Mouse (Mus musculus): Measurements from ENCODE around the gene Lcmt1. TPM values are rescaled to one million over a fixed set of nuclear protein-coding genes. Genes with fewer than 3 reads are reported as not detected.
A peak's percentile ranks its signal among the peaks of the same experiment; 100 is the strongest.

Lcmt1 gene
- polyA plus RNA-seq, 1 experiment from 2014 or later = 100 TPM

DNA sequence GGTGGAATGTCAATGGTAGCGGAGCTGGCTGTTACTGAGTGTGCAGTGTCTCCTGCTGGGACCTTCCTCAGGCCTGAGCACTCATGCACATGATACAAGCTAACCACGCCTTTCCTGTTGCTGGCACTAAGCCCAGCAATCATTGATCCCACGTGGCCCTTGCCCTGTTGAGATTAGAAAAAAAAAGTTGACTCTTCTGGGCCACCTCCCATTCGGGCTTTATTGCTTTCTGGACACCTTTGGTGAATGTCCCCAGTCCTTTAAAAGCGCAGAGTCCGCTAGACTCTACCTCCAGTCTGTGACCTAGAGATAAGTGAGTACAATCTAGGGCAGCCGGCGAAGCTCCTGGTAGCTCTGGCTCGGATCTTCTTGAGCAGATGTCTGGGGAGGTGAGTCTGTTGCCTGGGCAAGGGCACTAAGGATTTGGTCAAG lies 92.5 kb downstream of the Lcmt1 start, which contains the start of gene Aqp8:
TSS of gene Aqp8 (plus strand) at position 222 of the 432 bp plus-strand sequence.
- H3K4me1 ChIP-seq (ENCODE audit: control insufficient read depth, insufficient read depth, low read length) = no peaks in the 10 kb centered on the region
- H3K9ac ChIP-seq (replicated peaks; ENCODE audit: low read length) = no peak within 1 kb of the TSS
- H3K4me3 ChIP-seq (replicated peaks; ENCODE audit: low read depth, low read length) = no peak within 1 kb of the TSS
- no peak within 1 kb of the TSS for H3K27ac ChIP-seq (replicated peaks; ENCODE audit: low read depth, low read length)
- H3K9me3 ChIP-seq (ENCODE audit: control insufficient read depth, low read length) = no peaks in the 10 kb centered on the region
- DNase-seq (peak; percentile 4), ATAC-seq (ENCODE audit: low FRiP score, low TSS enrichment) (no peak)
- H3K4me2 ChIP-seq (ENCODE audit: low read length) = no peak within 1 kb of the TSS
- WGBS = 83% methylated on average over 9 of the region's 9 CpGs
- no peaks in the 10 kb centered on the region for H3K36me3 ChIP-seq (ENCODE audit: control insufficient read depth, insufficient read depth, low read length)
- no peaks in the 10 kb centered on the region for H3K27me3 ChIP-seq (ENCODE audit: control insufficient read depth, insufficient read depth, low read length)

DNA sequence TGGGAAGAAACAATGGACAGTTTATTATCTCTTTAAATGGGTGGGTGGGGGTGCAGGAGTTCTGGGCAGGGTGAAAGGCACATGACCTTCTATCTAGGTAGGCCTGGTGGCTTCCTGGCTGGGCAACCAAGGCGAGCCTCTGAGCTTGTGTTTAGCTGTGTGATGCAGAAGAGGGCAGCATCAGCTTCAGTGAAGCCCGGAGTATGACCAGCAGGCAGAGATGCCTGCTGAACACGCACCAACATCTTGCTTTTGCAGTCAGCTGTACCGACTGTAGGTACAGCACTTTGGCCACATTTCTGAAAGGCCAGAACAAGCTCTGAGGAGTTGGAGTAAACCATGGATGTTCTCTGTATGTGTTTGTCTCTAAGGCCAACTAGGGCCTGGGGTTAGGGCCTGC lies 94.0 kb downstream of the Lcmt1 start:
- Histone ChIP-seq H3K36me3 (ENCODE audit: control insufficient read depth, insufficient read depth, low read length) (no peaks in the 10 kb centered on the region), H3K27me3 (ENCODE audit: control insufficient read depth, insufficient read depth, low read length) (no peaks in the 10 kb centered on the region), H3K9ac (replicated peaks; ENCODE audit: low read length) (no peak overlapping the region), H3K4me3 (replicated peaks; ENCODE audit: low read depth, low read length) (no peak overlapping the region), H3K4me2 (ENCODE audit: low read length) (no peak overlapping the region), H3K4me1 (ENCODE audit: control insufficient read depth, insufficient read depth, low read length) (no peaks in the 10 kb centered on the region), H3K27ac (replicated peaks; ENCODE audit: low read depth, low read length) (no peak overlapping the region), H3K9me3 (ENCODE audit: control insufficient read depth, low read length) (no peaks in the 10 kb centered on the region)
- DNase-seq (no peak), ATAC-seq (ENCODE audit: low FRiP score, low TSS enrichment) (no peak)
- 80% methylated on average over 4 of the region's 4 CpGs for WGBS

- no peaks in the 10 kb centered on the region for H3K4me1 ChIP-seq (ENCODE audit: control insufficient read depth, insufficient read depth, low read length)
- no peak overlapping the region for H3K9ac ChIP-seq (replicated peaks; ENCODE audit: low read length)
- no peak; the same call in 1 of the 2 replicates for ATAC-seq (ENCODE audit: low FRiP score, low TSS enrichment)
- 36% methylated on average over 6 of the region's 6 CpGs for WGBS
- H3K36me3 ChIP-seq (ENCODE audit: control insufficient read depth, insufficient read depth, low read length) = no peaks in the 10 kb centered on the region
- H3K4me3 ChIP-seq (replicated peaks; ENCODE audit: low read depth, low read length) = no peak overlapping the region
- no peak overlapping the region for H3K4me2 ChIP-seq (ENCODE audit: low read length)
- DNase-seq = peak; percentile 93
- H3K9me3 ChIP-seq (ENCODE audit: control insufficient read depth, low read length) = no peaks in the 10 kb centered on the region
- no peaks in the 10 kb centered on the region for H3K27me3 ChIP-seq (ENCODE audit: control insufficient read depth, insufficient read depth, low read length)
- H3K27ac ChIP-seq (replicated peaks; ENCODE audit: low read depth, low read length) = no peak overlapping the region
Measured at GRCm38 (mm10) chr7:123465692-123466387, 96.3 kb downstream of the Lcmt1 start.

DNA sequence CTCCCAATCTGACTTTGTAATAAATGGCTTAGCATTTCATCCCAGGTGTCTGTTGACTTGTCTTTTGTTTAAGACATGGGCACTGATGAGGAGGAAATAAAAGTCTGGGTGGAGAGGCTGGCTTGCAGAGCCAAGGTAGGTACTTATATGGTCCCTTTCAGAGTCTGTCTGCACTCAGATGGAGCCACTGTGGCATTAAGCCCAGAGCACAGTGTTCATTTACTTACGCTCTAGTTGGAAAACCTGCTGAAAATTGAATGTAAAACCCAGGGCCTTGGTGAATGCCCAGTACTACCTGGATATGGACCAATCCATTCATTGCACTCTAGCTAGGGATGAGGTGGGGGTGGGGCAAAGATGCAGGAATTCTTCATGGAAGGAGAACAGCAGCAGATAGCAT lies 98.4 kb downstream of the Lcmt1 start:
- WGBS = 95% methylated on average over 1 of the region's 1 CpGs
- Histone ChIP-seq H3K4me3 (replicated peaks; ENCODE audit: low read depth, low read length) (no peak overlapping the region), H3K27ac (replicated peaks; ENCODE audit: low read depth, low read length) (no peak overlapping the region), H3K9ac (replicated peaks; ENCODE audit: low read length) (no peak overlapping the region), H3K27me3 (ENCODE audit: control insufficient read depth, insufficient read depth, low read length) (no peaks in the 10 kb centered on the region), H3K4me1 (ENCODE audit: control insufficient read depth, insufficient read depth, low read length) (no peaks in the 10 kb centered on the region), H3K36me3 (ENCODE audit: control insufficient read depth, insufficient read depth, low read length) (no peaks in the 10 kb centered on the region), H3K9me3 (ENCODE audit: control insufficient read depth, low read length) (no peaks in the 10 kb centered on the region), H3K4me2 (ENCODE audit: low read length) (no peak overlapping the region)
- no peak for DNase-seq
- ATAC-seq (ENCODE audit: low FRiP score, low TSS enrichment) = no peak

Other genes with a start within 250 kb of the Lcmt1 start
- 50.0 and 59.4 TPM in 2 replicates for gene Tnrc6a, start 245.9 kb upstream of the Lcmt1 start, polyA plus RNA-seq (2014; fragmentation: Nextera tagmentation; extraction: Ambion mirVana)
- gene Slc5a11, start 155.0 kb upstream of the Lcmt1 start, polyA plus RNA-seq (2014; fragmentation: Nextera tagmentation; extraction: Ambion mirVana) = 1.2 TPM in 1 of 2 replicates, not detected in the other
- 8.1 and 12.0 TPM in 2 replicates for gene Arhgap17, start 131 bp downstream of the Lcmt1 start, polyA plus RNA-seq (2014; fragmentation: Nextera tagmentation; extraction: Ambion mirVana)
- gene Aqp8, start 92.5 kb downstream of the Lcmt1 start, polyA plus RNA-seq (2014; fragmentation: Nextera tagmentation; extraction: Ambion mirVana) = not detected in 2 replicates
- 17.9 and 18.6 TPM in 2 replicates for gene Zkscan2, start 130.7 kb downstream of the Lcmt1 start, polyA plus RNA-seq (2014; fragmentation: Nextera tagmentation; extraction: Ambion mirVana)